Mouse (Mus musculus) G1E (cell line): ENCODE results near the gene Naif1. TPM values are rescaled to one million over a fixed set of nuclear protein-coding genes. Genes with fewer than 3 reads are reported as not detected.

Source experiments
- ATAC-seq: 2 replicates; pipeline ENCODE4 v1.8.0; 2016; ENCODE audit warnings: mild to moderate bottlenecking; ENCODE audit not compliant: insufficient number of reproducible peaks, poor library complexity, low FRiP score, severe bottlenecking; ENCODE audit errors: extremely low read depth
- DNase-seq: peaks from one replicate; pipeline ENCODE4 v3.0.0; 2012; ENCODE audit warnings: low spot score
- H3K27me3 ChIP-seq: 2 replicates; pipeline ENCODE4 v1.6.1; 2012; ENCODE audit warnings: mild to moderate bottlenecking, low read length, inconsistent platforms; ENCODE audit not compliant: insufficient read depth
- H3K36me3 ChIP-seq: replicated peaks from 2 replicates; pipeline ENCODE3; 2012; ENCODE audit warnings: mild to moderate bottlenecking, inconsistent platforms
- H3K4me1 ChIP-seq: 2 replicates; pipeline ENCODE4 v1.6.1; 2012; ENCODE audit warnings: low read depth, low read length, inconsistent platforms, mixed read lengths; ENCODE audit not compliant: insufficient read depth
- H3K4me3 ChIP-seq: 2 replicates; pipeline ENCODE4 v1.5.1; 2012; ENCODE audit warnings: low read depth, mild to moderate bottlenecking, inconsistent platforms, low read length, moderate library complexity, mixed read lengths
- H3K9me3 ChIP-seq: replicated peaks from 2 replicates; pipeline ENCODE4 v1.6.1; 2012; ENCODE audit warnings: inconsistent platforms
- CTCF ChIP-seq: IDR thresholded peaks from 2 replicates; pipeline ENCODE4 v1.5.1; 2012; ENCODE audit warnings: low read depth, low read length, inconsistent platforms, mixed read lengths
- GATA1 ChIP-seq: IDR thresholded peaks from 2 replicates; pipeline ENCODE4 v1.6.1; 2012; ENCODE audit warnings: borderline replicate concordance, low read length, inconsistent platforms, mixed read lengths
- GATA2 ChIP-seq: IDR thresholded peaks from 2 replicates; pipeline ENCODE4 v1.6.1; 2012; ENCODE audit warnings: low read depth, low read length, inconsistent platforms, borderline replicate concordance
- POLR2AphosphoS5 ChIP-seq: IDR thresholded peaks from 2 replicates; pipeline ENCODE4 v1.6.1; 2012; ENCODE audit warnings: low read depth, low read length, inconsistent platforms; ENCODE audit not compliant: insufficient replicate concordance
- TAL1 ChIP-seq: conservative IDR thresholded peaks from 2 replicates; pipeline ENCODE4 v1.6.1; 2012; ENCODE audit warnings: low read depth, low read length, inconsistent platforms, mixed read lengths
- polyA plus RNA-seq: library from polyadenylated mRNA; stranded (reverse); fragments of >175 nt; gene quantifications from 2 replicates; pipeline ENCODE4 v1.2.3, GENCODE M21; 2012
- total RNA-seq, 2 experiments: library from RNA; stranded (forward) in 1 of 2; stranded (reverse) in 1 of 2; fragments of 200-1000 nt in 1 of 2; fragments of >200 nt in 1 of 2; fragmentation: Nextera tagmentation in 1 of 2; gene quantifications; 2 replicates each; pipeline ENCODE4 v1.2.3; 2014 to 2017

Naif1 gene
- total and polyA plus RNA-seq, 3 experiments: 3.9 to 6.9 (median 4.0) TPM

- Histone ChIP-seq H3K9me3 (peaks cover 13% of the 10 kb centered on the region), H3K36me3 (peaks cover 12% of the 10 kb centered on the region), H3K27me3 (no peaks in the 10 kb centered on the region), H3K4me1 (peaks cover 68% of the 10 kb centered on the region), H3K4me3 (peak overlapping the region; percentile 68; the same call in 1 of the 2 replicates)
- ATAC-seq: no peak
- TF ChIP-seq GATA1: no peak
- TF ChIP-seq POLR2AphosphoS5: no peak
- no peak for TF ChIP-seq TAL1
- no peak for TF ChIP-seq GATA2
- TF ChIP-seq CTCF: no peak
- no peak for DNase-seq
These were observed 44.3 kb downstream of the Naif1 start for GRCm38 (mm10) chr2:32494522-32494921.

DNA sequence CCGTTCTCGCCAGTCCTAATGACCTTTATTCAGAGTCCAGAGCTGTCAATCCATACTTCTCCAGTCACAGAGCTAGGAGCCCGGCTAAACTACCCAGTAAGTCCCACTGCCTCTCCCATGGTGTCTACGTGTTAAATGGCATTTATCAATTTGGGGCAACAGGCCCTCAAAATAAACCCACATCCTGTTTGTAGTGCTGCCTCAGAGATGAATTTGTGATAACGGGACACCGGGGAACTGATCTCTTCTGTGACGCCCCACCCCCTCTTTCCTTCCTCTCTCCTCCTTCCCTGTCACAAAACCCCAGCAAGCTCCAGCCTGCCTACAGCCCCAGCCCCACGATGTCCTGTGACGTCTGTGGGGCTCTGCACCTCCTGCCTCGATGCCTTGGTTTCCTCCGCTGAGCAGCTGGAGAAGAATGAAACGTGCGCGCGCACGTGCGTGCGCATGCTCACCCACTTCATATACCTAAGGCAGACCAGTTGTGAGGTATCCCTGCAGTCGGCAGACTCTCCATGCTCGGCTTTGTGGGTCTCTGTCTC lies 45.0 kb downstream of the Naif1 start:
- Histone ChIP-seq H3K36me3 (peaks cover 11% of the 10 kb centered on the region), H3K4me3 (peak overlapping the region; percentile 68), H3K27me3 (no peaks in the 10 kb centered on the region), H3K9me3 (peaks cover 13% of the 10 kb centered on the region), H3K4me1 (peaks cover 72% of the 10 kb centered on the region)
- ATAC-seq (peak; percentile 94), DNase-seq (peak; percentile 91)
- no peak for TF ChIP-seq POLR2AphosphoS5
- no peak for TF ChIP-seq GATA2
- peak; percentile 45; the same call in 1 of the 2 replicates for TF ChIP-seq TAL1
- TF ChIP-seq GATA1: no peak

DNA sequence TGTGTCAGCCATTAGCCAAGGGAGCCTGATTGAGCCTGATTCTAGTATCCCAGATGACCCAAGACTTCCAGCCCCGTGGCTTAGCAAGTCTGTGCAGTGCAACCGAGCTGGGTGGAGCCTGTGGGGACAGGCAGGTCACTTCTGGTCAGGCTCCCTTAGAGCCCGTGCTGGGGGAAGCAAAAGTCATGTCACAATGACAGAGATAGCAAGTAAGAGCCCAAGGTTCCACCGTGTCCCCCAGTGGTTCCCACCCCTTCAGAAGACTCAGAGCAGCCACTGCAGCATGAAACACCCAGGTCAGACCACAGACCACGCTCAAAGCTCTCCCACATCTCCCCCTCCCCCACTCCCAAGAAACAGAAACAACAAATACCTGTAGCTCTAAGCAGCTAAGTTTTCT lies 45.9 kb downstream of the Naif1 start:
- TF ChIP-seq GATA2: no peak
- TF ChIP-seq GATA1: no peak
- TF ChIP-seq CTCF: no peak
- no peak for TF ChIP-seq TAL1
- TF ChIP-seq POLR2AphosphoS5: no peak
- DNase-seq: peak; percentile 52
- Histone ChIP-seq H3K9me3 (peaks cover 13% of the 10 kb centered on the region), H3K36me3 (peaks cover 9% of the 10 kb centered on the region), H3K4me1 (peaks cover 74% of the 10 kb centered on the region), H3K4me3 (peak overlapping the region; percentile 68), H3K27me3 (no peaks in the 10 kb centered on the region)
- no peak for ATAC-seq

GRCm38 (mm10) chr2:32499365-32499764 lies 49.1 kb downstream of the Naif1 start:
- DNase-seq (no peak), ATAC-seq (no peak)
- H3K4me1 ChIP-seq: peaks cover 72% of the 10 kb centered on the region
- no peak overlapping the region for H3K4me3 ChIP-seq
- H3K9me3 ChIP-seq: peaks cover 13% of the 10 kb centered on the region
- H3K27me3 ChIP-seq: no peaks in the 10 kb centered on the region
- TF ChIP-seq POLR2AphosphoS5: no peak
- no peak for TF ChIP-seq GATA2
- TF ChIP-seq GATA1: no peak
- no peak for TF ChIP-seq CTCF
- TF ChIP-seq TAL1: no peak
- H3K36me3 ChIP-seq: peaks cover 3% of the 10 kb centered on the region

DNA sequence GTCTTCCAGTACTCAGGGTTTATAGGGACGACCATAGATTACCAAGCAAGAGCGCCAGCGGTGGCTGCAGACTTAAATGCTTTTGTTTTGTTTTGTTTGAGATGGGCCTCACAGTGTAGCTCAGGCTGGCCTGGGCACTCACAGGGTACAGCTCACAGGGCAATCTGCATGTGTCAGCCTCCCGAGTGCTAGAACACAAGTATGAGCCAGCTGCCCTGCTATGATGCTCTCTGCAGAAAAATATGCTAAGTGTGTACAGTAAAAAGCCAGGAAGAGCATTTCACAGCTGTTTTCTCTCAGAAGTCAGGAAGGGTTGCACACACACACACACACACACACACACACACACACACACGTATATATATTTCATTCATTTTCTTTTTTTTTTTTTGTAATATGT lies 50.2 kb downstream of the Naif1 start:
- no peak for DNase-seq
- no peaks in the 10 kb centered on the region for H3K27me3 ChIP-seq
- ATAC-seq: no peak
- H3K4me1 ChIP-seq: peaks cover 61% of the 10 kb centered on the region
- H3K4me3 ChIP-seq: no peak overlapping the region
- no peak for TF ChIP-seq GATA2
- no peak for TF ChIP-seq GATA1
- TF ChIP-seq CTCF: no peak
- TF ChIP-seq POLR2AphosphoS5: no peak
- TF ChIP-seq TAL1: no peak
- H3K36me3 ChIP-seq: peaks cover 3% of the 10 kb centered on the region
- H3K9me3 ChIP-seq: peaks cover 13% of the 10 kb centered on the region

DNA sequence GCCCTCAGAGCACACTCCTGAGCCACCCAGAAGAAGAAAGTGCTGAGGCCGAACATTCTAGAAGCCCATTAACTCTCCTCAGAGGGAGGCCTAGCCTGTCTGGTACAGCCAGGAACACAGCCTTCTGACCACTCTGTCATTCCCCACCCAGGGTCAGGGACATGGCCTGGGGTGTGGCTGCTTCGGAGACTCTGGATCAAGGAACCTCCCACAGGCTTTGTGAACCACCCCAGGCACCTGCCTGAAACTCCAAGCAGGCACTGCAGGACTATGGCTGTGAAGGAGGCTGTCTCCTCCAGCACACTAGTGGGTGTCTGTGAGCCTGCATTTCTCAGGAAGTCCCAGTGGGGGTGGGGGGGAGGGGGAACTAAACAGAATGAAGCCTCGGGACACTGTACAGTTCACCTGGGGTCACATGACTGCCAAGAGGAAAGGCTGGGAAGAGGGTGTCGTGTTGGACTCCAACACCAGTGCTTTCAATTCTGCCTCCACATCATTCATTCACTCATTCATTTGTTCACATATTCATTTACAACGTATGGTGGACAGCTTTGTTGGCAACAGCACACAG lies 51.6 kb downstream of the Naif1 start:
- no peak overlapping the region for H3K4me3 ChIP-seq
- peaks cover 54% of the 10 kb centered on the region for H3K4me1 ChIP-seq
- H3K27me3 ChIP-seq: no peaks in the 10 kb centered on the region
- H3K9me3 ChIP-seq: peaks cover 16% of the 10 kb centered on the region
- no peak for ATAC-seq
- TF ChIP-seq POLR2AphosphoS5 (no peak), TAL1 (no peak), GATA1 (no peak), GATA2 (no peak), CTCF (no peak)
- no peak for DNase-seq
- H3K36me3 ChIP-seq: peaks cover 3% of the 10 kb centered on the region

DNA sequence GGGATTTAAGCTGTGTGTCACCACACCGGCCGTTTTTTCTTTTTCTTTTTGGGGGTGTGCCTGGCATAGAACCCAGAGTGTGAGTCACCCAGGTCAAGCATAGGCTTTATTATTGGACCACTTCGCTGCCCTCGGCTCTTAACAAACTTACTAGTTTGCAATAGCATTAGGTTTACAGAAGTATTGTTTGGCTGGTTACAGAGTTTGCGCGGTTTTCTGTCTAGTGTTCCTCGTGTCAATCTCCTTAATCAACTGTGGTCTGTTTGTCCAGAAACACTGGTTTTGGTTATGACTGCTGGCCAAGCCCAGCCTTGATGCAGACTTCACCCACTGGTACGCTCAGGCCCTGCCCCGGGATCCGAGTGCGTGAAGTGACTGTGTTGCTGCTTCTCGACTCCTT lies 52.6 kb downstream of the Naif1 start:
- no peaks in the 10 kb centered on the region; the same call in 1 of the 2 replicates for H3K27me3 ChIP-seq
- no peak for DNase-seq
- peaks cover 57% of the 10 kb centered on the region for H3K4me1 ChIP-seq
- no peak for ATAC-seq
- peaks cover 14% of the 10 kb centered on the region for H3K9me3 ChIP-seq
- TF ChIP-seq GATA1 (no peak), POLR2AphosphoS5 (no peak), TAL1 (no peak), GATA2 (no peak), CTCF (no peak)
- peaks cover 1% of the 10 kb centered on the region for H3K36me3 ChIP-seq
- no peak overlapping the region for H3K4me3 ChIP-seq
